Mouse (Mus musculus) liver, adult 2 months (tissue): ENCODE data around the gene Agmat.

Source experiments
- CTCF ChIP-seq: fragments of 200-500 bp; IDR thresholded peaks from 2 replicates; pipeline ENCODE4 v1.5.1; 2011; ENCODE audit warnings: low read depth, low read length, control low read depth
- POLR2A ChIP-seq: fragments of 200-500 bp; IDR thresholded peaks from 2 replicates; pipeline ENCODE4 v1.6.1; 2011; ENCODE audit warnings: low read length, control low read depth; ENCODE audit not compliant: insufficient read depth; ENCODE audit errors: extremely low read depth

DNA sequence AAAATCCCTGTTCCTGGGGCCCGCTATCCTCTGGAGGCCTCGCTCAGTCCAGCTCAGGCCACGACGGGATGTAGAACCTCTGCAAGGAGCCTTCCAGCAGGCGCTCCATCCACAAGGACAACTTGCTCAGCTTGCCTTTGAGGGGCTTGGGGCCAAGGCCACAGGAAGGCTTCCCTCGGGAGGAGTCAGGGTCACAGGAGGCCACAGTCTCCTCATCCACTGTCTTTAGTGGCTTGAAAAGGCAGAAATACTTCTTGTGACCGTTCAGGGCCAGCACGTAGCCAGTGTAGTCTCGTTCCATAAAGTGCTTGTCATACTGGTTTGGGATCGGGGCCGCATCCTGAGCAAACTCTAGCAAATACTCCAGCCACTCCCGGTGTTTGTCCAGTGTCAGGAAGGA, 17.0 kb downstream of the Agmat start:
- no peak for TF ChIP-seq POLR2A
- TF ChIP-seq CTCF, result no peak
